Mouse (Mus musculus) bone marrow macrophage, adult 2 months (primary cell): ENCODE results near the gene Tmem178b. TPM values are rescaled to one million over a fixed set of nuclear protein-coding genes. Genes with fewer than 3 reads are reported as not detected.

ENCODE experiments used
- H3K27ac ChIP-seq: 2 replicates; pipeline ENCODE4 v1.5.1; 2012; ENCODE audit warnings: low read depth, low read length; ENCODE audit not compliant: insufficient read depth
- H3K4me1 ChIP-seq: 2 replicates; pipeline ENCODE4 v1.6.1; 2012; ENCODE audit warnings: low read length; ENCODE audit not compliant: control insufficient read depth, insufficient read depth
- H3K4me3 ChIP-seq: 2 replicates; pipeline ENCODE4 v1.5.1; 2012; ENCODE audit warnings: mild to moderate bottlenecking, low read length, moderate library complexity; ENCODE audit not compliant: insufficient read depth
- CTCF ChIP-seq: IDR thresholded peaks from 2 replicates; pipeline ENCODE4 v1.5.1; 2012; ENCODE audit warnings: low read depth, mild to moderate bottlenecking, low read length, moderate library complexity
- POLR2A ChIP-seq: IDR thresholded peaks from 2 replicates; pipeline ENCODE4 v1.6.1; 2012; ENCODE audit warnings: mild to moderate bottlenecking, low read depth, low read length, borderline replicate concordance
- polyA plus RNA-seq: library from polyadenylated mRNA; stranded (reverse); fragments of >200 nt; gene quantifications from 2 replicates; pipeline ENCODE4 v1.2.4, GENCODE M21; 2012; ENCODE audit not compliant: missing spikeins, insufficient read depth, insufficient read length

Gene Tmem178b
- polyA plus RNA-seq, 1 experiment = not detected

GRCm38 (mm10) chr6:40071007-40071406 lies 197.9 kb downstream of the Tmem178b start:
- no peak overlapping the region for H3K4me3 ChIP-seq
- no peak for TF ChIP-seq POLR2A
- no peak for TF ChIP-seq CTCF
- no peaks in the 10 kb centered on the region for H3K4me1 ChIP-seq
- H3K27ac ChIP-seq = no peak overlapping the region

- no peak overlapping the region for H3K4me3 ChIP-seq
- no peak for TF ChIP-seq POLR2A
- H3K27ac ChIP-seq = no peak overlapping the region
- no peaks in the 10 kb centered on the region for H3K4me1 ChIP-seq
These were observed 203.0 kb downstream of the Tmem178b start for GRCm38 (mm10) chr6:40076089-40076488.

GRCm38 (mm10) chr6:40076670-40077313 lies 203.7 kb downstream of the Tmem178b start:
- Histone ChIP-seq H3K4me3 (no peak overlapping the region), H3K27ac (no peak overlapping the region), H3K4me1 (no peaks in the 10 kb centered on the region)
- no peak for TF ChIP-seq POLR2A
- TF ChIP-seq CTCF = no peak

- no peak overlapping the region for H3K27ac ChIP-seq
- TF ChIP-seq POLR2A (no peak), CTCF (no peak)
These were observed 205.3 kb downstream of the Tmem178b start for GRCm38 (mm10) chr6:40078353-40078752.

GRCm38 (mm10) chr6:40083726-40084125 lies 210.7 kb downstream of the Tmem178b start:
- TF ChIP-seq CTCF = no peak
- TF ChIP-seq POLR2A = no peak
- Histone ChIP-seq H3K27ac (no peak overlapping the region), H3K4me3 (no peak overlapping the region), H3K4me1 (no peaks in the 10 kb centered on the region)

More at GRCm38 (mm10) chr6:40078353-40078752, 205.3 kb downstream of the Tmem178b start:
- no peaks in the 10 kb centered on the region for H3K4me1 ChIP-seq
- no peak overlapping the region for H3K4me3 ChIP-seq

- no peak overlapping the region for H3K4me3 ChIP-seq
- no peak overlapping the region for H3K27ac ChIP-seq
- TF ChIP-seq POLR2A (no peak), CTCF (no peak)
- no peaks in the 10 kb centered on the region for H3K4me1 ChIP-seq
These were observed 218.2 kb downstream of the Tmem178b start for GRCm38 (mm10) chr6:40091250-40091651.

GRCm38 (mm10) chr6:40098498-40098897 lies 225.4 kb downstream of the Tmem178b start:
- no peaks in the 10 kb centered on the region for H3K4me1 ChIP-seq
- H3K4me3 ChIP-seq = no peak overlapping the region
- TF ChIP-seq POLR2A = no peak
- no peak for TF ChIP-seq CTCF
- H3K27ac ChIP-seq = no peak overlapping the region

GRCm38 (mm10) chr6:40101785-40102184 lies 228.7 kb downstream of the Tmem178b start:
- H3K27ac ChIP-seq = no peak overlapping the region
- TF ChIP-seq CTCF (no peak), POLR2A (no peak)
- no peak overlapping the region for H3K4me3 ChIP-seq
- no peaks in the 10 kb centered on the region for H3K4me1 ChIP-seq

GRCm38 (mm10) chr6:40102863-40103262 lies 229.8 kb downstream of the Tmem178b start:
- Histone ChIP-seq H3K4me1 (no peaks in the 10 kb centered on the region), H3K4me3 (no peak overlapping the region), H3K27ac (no peak overlapping the region)
- TF ChIP-seq POLR2A = no peak
- no peak for TF ChIP-seq CTCF

GRCm38 (mm10) chr6:40110029-40110428 lies 237.0 kb downstream of the Tmem178b start:
- Histone ChIP-seq H3K27ac (no peak overlapping the region), H3K4me1 (no peaks in the 10 kb centered on the region), H3K4me3 (no peak overlapping the region)
- TF ChIP-seq POLR2A = no peak
- no peak for TF ChIP-seq CTCF

GRCm38 (mm10) chr6:40110729-40111128 lies 237.7 kb downstream of the Tmem178b start:
- Histone ChIP-seq H3K27ac (no peak overlapping the region), H3K4me1 (no peaks in the 10 kb centered on the region), H3K4me3 (no peak overlapping the region)
- no peak for TF ChIP-seq POLR2A
- TF ChIP-seq CTCF = no peak
